Mouse (Mus musculus) granulocyte monocyte progenitor cell, adult 5-6 weeks (primary cell): Measurements from ENCODE around the gene Lyrm7. TPM values are rescaled to one million over a fixed set of nuclear protein-coding genes. Genes with fewer than 3 reads are reported as not detected.
A peak's percentile ranks its signal among the peaks of the same experiment; 100 is the strongest.
"Not testable (repeated sequence)": the region's sequence is repeated elsewhere in the genome, so short reads cannot be mapped to it uniquely, and the experiment has no call there.

Experiments
- ATAC-seq: replicated peaks from 2 replicates; pipeline ENCODE4 v1.8.0; 2016; ENCODE audit warnings: mild to moderate bottlenecking, moderate TSS enrichment, inconsistent platforms; ENCODE audit not compliant: poor library complexity, severe bottlenecking
- total RNA-seq, 2 experiments: library from RNA; stranded (forward) in 1 of 2; stranded (reverse) in 1 of 2; fragments of 200-712, 200-1000 nt in 1 of 2; fragments of >200 nt in 1 of 2; fragmentation: Nextera tagmentation in 1 of 2; gene quantifications; 2 replicates each; pipeline ENCODE4 v1.2.3; 2014 to 2017

Gene Lyrm7
- total RNA-seq (2014; fragmentation: Nextera tagmentation) (4.0 and 9.3 TPM in 2 replicates), total RNA-seq (2017) (2.0 and 11.1 TPM in 2 replicates)

GRCm38 (mm10) chr11:54860256-54861038 lies at the start of gene Lyrm7:
Gene Lyrm7, minus strand, starts transcription at chr11:54860916.
- peak; percentile 98 for ATAC-seq

- no peak for ATAC-seq
Measured at GRCm38 (mm10) chr11:54910081-54910665, 49.5 kb upstream of the Lyrm7 start.

- no peak for ATAC-seq
Measured at GRCm38 (mm10) chr11:54909273-54909672, 48.6 kb upstream of the Lyrm7 start.

GRCm38 (mm10) chr11:54907259-54907658 lies 46.5 kb upstream of the Lyrm7 start:
- ATAC-seq = no peak

- no peak for ATAC-seq
Measured at GRCm38 (mm10) chr11:54906466-54906865, 45.8 kb upstream of the Lyrm7 start.

GRCm38 (mm10) chr11:54905931-54906330 lies 45.2 kb upstream of the Lyrm7 start:
- ATAC-seq = no peak

GRCm38 (mm10) chr11:54905086-54905485 lies 44.4 kb upstream of the Lyrm7 start:
- no peak for ATAC-seq

GRCm38 (mm10) chr11:54903940-54904706 lies 43.4 kb upstream of the Lyrm7 start:
- no peak for ATAC-seq

- ATAC-seq = no peak
Measured at GRCm38 (mm10) chr11:54903339-54903738, 42.6 kb upstream of the Lyrm7 start.

- ATAC-seq = peak; percentile 92
Measured at GRCm38 (mm10) chr11:54902333-54903323, 41.9 kb upstream of the Lyrm7 start, which contains the start of gene Gpx3. Gene Gpx3, plus strand, starts transcription at chr11:54902453.

- no peak for ATAC-seq
Measured at GRCm38 (mm10) chr11:54899657-54900056, 38.9 kb upstream of the Lyrm7 start.

GRCm38 (mm10) chr11:54897470-54897869 lies 36.8 kb upstream of the Lyrm7 start:
- no peak for ATAC-seq

GRCm38 (mm10) chr11:54896646-54897045 lies 35.9 kb upstream of the Lyrm7 start:
- not testable (repeated sequence) for ATAC-seq

GRCm38 (mm10) chr11:54894589-54894988 lies 33.9 kb upstream of the Lyrm7 start:
- ATAC-seq = no peak

- ATAC-seq = no peak
Measured at GRCm38 (mm10) chr11:54892091-54892490, 31.4 kb upstream of the Lyrm7 start.

- no peak for ATAC-seq
Measured at GRCm38 (mm10) chr11:54891341-54891740, 30.6 kb upstream of the Lyrm7 start.

GRCm38 (mm10) chr11:54887927-54888326 lies 27.2 kb upstream of the Lyrm7 start:
- no peak for ATAC-seq

GRCm38 (mm10) chr11:54885406-54885805 lies 24.7 kb upstream of the Lyrm7 start:
- ATAC-seq = no peak

- ATAC-seq = peak; percentile 87
Measured at GRCm38 (mm10) chr11:54884937-54885336, 24.2 kb upstream of the Lyrm7 start.
